Mouse (Mus musculus) erythroblast, embryonic 14.5 days (primary cell): ENCODE data around the gene Ggcx.

ENCODE experiments used
- GATA1 ChIP-seq: IDR thresholded peaks from 2 replicates; pipeline ENCODE4 v1.6.1; 2012; ENCODE audit warnings: low read length, inconsistent platforms, mixed read lengths
- TAL1 ChIP-seq: IDR thresholded peaks from 3 replicates; pipeline ENCODE4 v1.6.1; 2012; ENCODE audit warnings: low read length, inconsistent platforms, mixed read lengths

GRCm38 (mm10) chr6:72371571-72371970 lies 42.5 kb upstream of the Ggcx start:
- TF ChIP-seq GATA1: no peak
- no peak for TF ChIP-seq TAL1
